Mouse (Mus musculus) spleen, adult 2 months (tissue): ENCODE data around the gene Tmem125. TPM values are rescaled to one million over a fixed set of nuclear protein-coding genes. Genes with fewer than 3 reads are reported as not detected.

Experiments
- DNase-seq, 2 experiments: peaks; one replicate each; pipeline versions ENCODE4 v3.0.0 to v3.0.0-alpha.2; 2012 to 2021; ENCODE audit warnings: low spot score in 2 of 2, low read depth in 1 of 2
- H3K27ac ChIP-seq: fragments of 200-500 bp; 2 replicates; pipeline ENCODE4 v1.5.1; 2012; ENCODE audit warnings: low read length, inconsistent platforms; ENCODE audit not compliant: insufficient read depth
- H3K27me3 ChIP-seq: fragments of 200-500 bp; 2 replicates; pipeline ENCODE4 v1.6.1; 2012; ENCODE audit warnings: mild to moderate bottlenecking, moderate library complexity, low read length, inconsistent platforms; ENCODE audit not compliant: control insufficient read depth, insufficient read depth
- H3K36me3 ChIP-seq: fragments of 200-500 bp; 2 replicates; pipeline ENCODE4 v1.6.1; 2012; ENCODE audit warnings: mild to moderate bottlenecking, low read length, inconsistent platforms; ENCODE audit not compliant: control insufficient read depth, insufficient read depth
- H3K4me1 ChIP-seq: fragments of 200-500 bp; 2 replicates; pipeline ENCODE4 v1.6.1; 2011; ENCODE audit warnings: inconsistent platforms; ENCODE audit not compliant: control insufficient read depth, insufficient read depth, insufficient read length
- H3K4me3 ChIP-seq: fragments of 200-500 bp; 2 replicates; pipeline ENCODE4 v1.5.1; 2011; ENCODE audit warnings: mild to moderate bottlenecking, inconsistent platforms; ENCODE audit not compliant: insufficient read depth, insufficient read length; ENCODE audit errors: extremely low read depth
- CTCF ChIP-seq: fragments of 200-500 bp; IDR thresholded peaks from 2 replicates; pipeline ENCODE4 v1.5.1; 2011; ENCODE audit warnings: mild to moderate bottlenecking, inconsistent platforms; ENCODE audit not compliant: insufficient read depth, insufficient read length, insufficient replicate concordance; ENCODE audit errors: extremely low read depth
- POLR2A ChIP-seq: fragments of 200-500 bp; IDR thresholded peaks from 2 replicates; pipeline ENCODE4 v1.6.1; 2011; ENCODE audit warnings: low read depth, low read length, inconsistent platforms
- WGBS: fragments of 180-500 bp; shearing (Covaris S2); methylation state at CpG from one replicate; pipeline ENCODE4 v1.1.7; 2018; 5-methylcytosine and 5-hydroxymethylcytosine counted together
- polyA plus RNA-seq: library from polyadenylated mRNA; depleted of rRNA; stranded (reverse); fragments of >200 nt; gene quantifications from 2 replicates; pipeline ENCODE4 v1.2.3, GENCODE M21; 2012

The Tmem125 gene
- polyA plus RNA-seq, 1 experiment, result 0.79 TPM

DNA sequence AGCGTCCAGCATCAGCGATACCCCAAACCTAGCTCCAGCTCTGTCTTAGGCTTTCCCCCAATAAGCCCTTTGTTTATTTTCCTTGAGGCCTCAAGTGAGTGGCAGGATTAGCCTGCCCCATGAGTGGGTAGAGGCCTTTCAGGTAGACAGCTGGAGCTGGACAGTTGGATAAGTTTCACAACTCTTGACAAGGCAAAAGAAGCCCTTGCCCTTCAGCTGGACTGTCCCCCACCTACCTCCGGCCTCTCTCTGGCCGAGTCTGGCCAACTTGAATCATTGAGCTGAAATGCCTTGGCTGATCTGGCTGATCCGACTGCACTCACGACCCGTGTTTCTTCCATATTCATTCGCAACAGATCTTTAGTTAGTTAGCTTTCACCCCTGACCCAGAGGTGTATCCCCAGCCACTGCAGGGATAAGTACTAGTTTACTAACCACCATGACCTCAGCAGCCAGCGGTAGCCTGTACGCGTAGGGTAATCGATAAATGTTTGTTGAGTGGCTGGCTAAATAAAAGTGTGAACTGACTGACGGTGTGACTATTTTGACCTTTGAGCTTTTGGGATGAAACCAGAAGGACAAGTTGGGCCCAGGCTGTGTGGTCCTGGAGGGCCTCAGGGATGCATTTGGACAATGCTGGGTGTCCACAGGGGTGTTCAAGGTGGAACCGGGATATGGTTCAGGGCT lies 740 bp upstream of the Tmem125 start:
- no peak overlapping the region for H3K27ac ChIP-seq
- no peak overlapping the region for H3K4me3 ChIP-seq
- no peak for DNase-seq

DNA sequence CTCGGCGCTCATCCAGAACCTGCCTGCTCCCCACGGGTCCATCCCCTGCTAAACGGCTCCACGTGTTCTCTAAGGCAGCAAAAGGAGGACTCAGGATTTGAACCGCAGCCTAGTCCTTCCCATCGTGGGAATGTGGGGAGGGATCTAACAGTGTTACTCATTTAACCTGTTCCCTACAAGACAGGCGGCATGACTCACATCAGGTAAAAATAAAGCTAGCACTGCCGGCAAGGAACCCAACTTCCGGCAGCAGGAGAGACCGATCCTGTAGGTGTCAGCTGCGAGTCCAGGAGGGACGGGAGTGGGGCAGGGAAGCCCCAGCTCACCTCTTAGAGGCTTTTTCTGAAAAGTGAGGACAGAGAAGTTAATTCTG lies 700 bp downstream of the Tmem125 start:
- H3K4me3 ChIP-seq, result no peak overlapping the region; the same call in 1 of the 2 replicates
- H3K4me1 ChIP-seq, result no peaks in the 10 kb centered on the region; the same call in 1 of the 2 replicates
- no peak overlapping the region for H3K27ac ChIP-seq
- TF ChIP-seq POLR2A, result no peak
- TF ChIP-seq CTCF, result no peak
- no peaks in the 10 kb centered on the region for H3K36me3 ChIP-seq
- WGBS, result 18% methylated on average over 13 of the region's 13 CpGs
- no peaks in the 10 kb centered on the region for H3K27me3 ChIP-seq
- DNase-seq, result no peak

More for the DNA sequence above, 740 bp upstream of the Tmem125 start:
- Histone ChIP-seq H3K4me1 (no peaks in the 10 kb centered on the region; the same call in 1 of the 2 replicates), H3K36me3 (no peaks in the 10 kb centered on the region), H3K27me3 (no peaks in the 10 kb centered on the region)
- TF ChIP-seq CTCF (no peak), POLR2A (no peak)
- 95% methylated on average over 14 of the region's 14 CpGs for WGBS

DNA sequence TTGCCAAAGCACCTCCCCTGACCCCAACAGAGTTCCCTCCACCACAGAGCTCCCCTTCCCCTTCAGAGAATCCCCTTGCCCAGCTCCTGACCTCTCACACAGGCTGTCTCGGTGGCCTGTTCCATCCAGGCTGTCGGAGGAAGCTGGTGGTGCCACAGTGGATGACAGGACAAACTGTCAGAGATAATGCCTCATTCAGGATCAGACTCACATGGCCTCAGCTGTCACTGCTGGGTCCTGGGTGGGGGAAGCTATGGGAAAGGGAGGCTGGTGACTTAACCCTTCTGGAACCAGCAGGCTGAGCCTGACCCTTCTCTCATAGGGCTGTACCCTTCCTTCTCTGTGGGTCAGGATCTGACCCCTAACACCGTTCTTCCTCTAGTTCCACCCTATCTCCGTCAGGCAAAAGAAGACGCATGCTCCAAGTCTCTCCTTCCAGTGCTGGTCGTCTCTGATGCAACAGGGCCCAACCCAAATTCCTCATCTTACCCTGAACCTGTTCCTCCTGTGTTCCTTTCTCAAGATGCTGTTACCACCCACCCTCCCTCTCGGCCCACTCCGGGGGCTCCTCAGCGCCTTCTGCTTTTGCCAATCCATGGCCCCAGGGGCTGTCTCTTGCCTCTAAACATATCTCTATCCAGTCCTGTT lies 1.2 kb downstream of the Tmem125 start:
- no peak for DNase-seq
- Histone ChIP-seq H3K4me3 (no peak overlapping the region), H3K27me3 (no peaks in the 10 kb centered on the region), H3K4me1 (no peaks in the 10 kb centered on the region; the same call in 1 of the 2 replicates), H3K36me3 (no peaks in the 10 kb centered on the region), H3K27ac (no peak overlapping the region)
- TF ChIP-seq CTCF, result no peak
- TF ChIP-seq POLR2A, result no peak
- 77% methylated on average over 9 of the region's 9 CpGs for WGBS

DNA sequence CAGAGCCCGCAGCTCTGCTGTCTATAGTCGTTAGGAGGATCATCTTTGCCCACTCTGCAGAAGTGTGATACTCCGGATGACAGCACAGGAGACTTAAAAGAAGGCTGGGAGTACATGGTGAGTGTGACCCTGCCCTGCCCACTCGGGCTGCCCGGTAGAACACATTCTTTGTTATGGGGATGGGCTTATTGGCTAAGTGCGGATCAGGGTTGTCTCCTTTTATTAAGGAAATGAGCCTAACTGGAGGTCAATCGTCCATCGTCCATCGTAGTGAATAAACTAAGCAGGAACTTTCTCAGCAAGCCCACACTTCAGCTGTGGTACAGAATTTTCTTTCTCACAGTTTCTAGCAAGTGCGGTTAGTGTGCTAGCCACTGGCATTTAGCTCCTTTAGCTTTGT lies 3.9 kb downstream of the Tmem125 start:
- H3K4me1 ChIP-seq, result no peaks in the 10 kb centered on the region; the same call in 1 of the 2 replicates
- no peaks in the 10 kb centered on the region for H3K27me3 ChIP-seq
- WGBS, result 73% methylated on average over 10 of the region's 10 CpGs
- H3K36me3 ChIP-seq, result no peaks in the 10 kb centered on the region
- no peak overlapping the region for H3K4me3 ChIP-seq
- no peak for DNase-seq
- TF ChIP-seq CTCF (no peak), POLR2A (no peak)
- no peak overlapping the region for H3K27ac ChIP-seq

DNA sequence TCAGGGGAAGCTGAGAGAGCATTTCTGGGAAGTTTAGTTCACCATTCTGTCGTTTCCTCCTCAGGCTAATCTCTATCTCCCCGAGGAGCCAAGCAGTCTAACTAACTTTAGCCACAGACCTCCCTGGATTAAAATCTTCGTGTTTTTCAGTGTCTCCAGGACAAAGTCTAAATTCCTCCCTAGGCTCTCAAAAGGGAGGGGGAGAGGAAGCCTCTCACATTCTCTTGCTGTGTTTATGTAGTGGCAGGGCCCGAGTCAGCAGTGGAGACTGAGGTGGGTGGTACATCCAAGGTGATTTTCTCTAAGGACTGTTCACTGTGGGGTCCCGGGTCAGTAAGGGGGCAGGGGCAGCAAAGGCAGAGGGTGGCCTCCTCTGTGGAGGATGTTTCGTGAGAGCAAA lies 6.0 kb downstream of the Tmem125 start:
- no peak for DNase-seq
- H3K27me3 ChIP-seq, result no peaks in the 10 kb centered on the region
- 48% methylated on average over 6 of the region's 6 CpGs for WGBS
- TF ChIP-seq POLR2A (no peak), CTCF (no peak)
- no peaks in the 10 kb centered on the region for H3K4me1 ChIP-seq
- no peak overlapping the region for H3K27ac ChIP-seq
- no peaks in the 10 kb centered on the region for H3K36me3 ChIP-seq
- H3K4me3 ChIP-seq, result no peak overlapping the region

DNA sequence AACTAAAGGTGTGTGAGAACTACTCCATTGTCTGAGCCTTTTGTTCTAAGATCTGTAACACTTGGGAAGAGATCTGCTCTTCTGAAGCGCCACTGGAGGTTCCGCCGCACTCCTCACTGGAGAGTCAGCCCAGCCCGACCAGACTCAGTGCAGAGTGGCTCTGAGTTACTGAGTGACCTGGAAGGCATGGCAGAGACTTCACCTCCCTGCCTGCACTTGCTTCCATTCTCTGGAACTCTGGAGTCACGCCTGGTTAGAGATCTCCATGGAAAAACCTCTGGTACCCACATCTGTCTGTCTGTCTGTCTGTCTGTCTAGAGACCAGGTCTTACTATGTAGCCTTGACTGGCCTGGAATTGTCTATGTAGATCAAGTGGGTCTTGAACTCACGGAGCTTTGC lies 8.2 kb downstream of the Tmem125 start:
- no peak overlapping the region for H3K27ac ChIP-seq
- H3K36me3 ChIP-seq, result no peaks in the 10 kb centered on the region
- 95% methylated on average over 6 of the region's 6 CpGs for WGBS
- H3K4me3 ChIP-seq, result no peak overlapping the region
- no peak for DNase-seq
- TF ChIP-seq POLR2A (no peak), CTCF (no peak)
- no peaks in the 10 kb centered on the region for H3K4me1 ChIP-seq
- H3K27me3 ChIP-seq, result no peaks in the 10 kb centered on the region

DNA sequence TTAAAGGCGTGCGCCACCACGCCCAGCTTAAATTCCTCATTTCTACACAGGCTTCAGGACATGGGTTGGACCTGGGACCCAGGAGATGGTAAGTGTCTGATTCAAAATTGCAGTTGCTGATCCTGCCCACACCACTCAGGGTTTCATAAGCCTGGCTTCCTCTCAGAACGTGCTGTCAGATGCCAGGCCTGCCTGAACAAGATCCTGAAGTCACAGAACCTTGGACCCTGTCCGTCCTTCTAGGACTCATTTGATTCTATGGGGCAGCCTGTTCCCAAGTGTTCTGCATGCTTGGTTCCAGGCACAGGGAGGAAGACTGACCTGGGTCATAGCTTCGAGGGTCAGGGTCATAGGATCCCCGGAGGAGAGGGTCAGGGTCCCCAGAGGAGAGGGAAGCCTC lies 10.2 kb downstream of the Tmem125 start:
- Histone ChIP-seq H3K4me3 (no peak overlapping the region), H3K27me3 (no peaks in the 10 kb centered on the region), H3K4me1 (no peaks in the 10 kb centered on the region), H3K36me3 (no peaks in the 10 kb centered on the region), H3K27ac (no peak overlapping the region)
- WGBS, result 61% methylated on average over 7 of the region's 7 CpGs
- TF ChIP-seq CTCF, result no peak
- TF ChIP-seq POLR2A, result no peak
- no peak for DNase-seq
